Mouse (Mus musculus) heart, adult 2 months (tissue): ENCODE measurements around the gene Slc16a14.

ENCODE experiments used
- CTCF ChIP-seq: fragments of 200-600 bp; IDR thresholded peaks from 2 replicates; pipeline ENCODE4 v1.8.1; 2022; ENCODE audit warnings: antibody characterized with exemption, mild to moderate bottlenecking, moderate library complexity
- POLR2A ChIP-seq: fragments of 200-500 bp; IDR thresholded peaks from 2 replicates; pipeline ENCODE4 v1.6.1; 2011; ENCODE audit warnings: mild to moderate bottlenecking, low read depth, low read length, control low read depth; ENCODE audit not compliant: insufficient read depth

GRCm38 (mm10) chr1:84864645-84865044, 70.3 kb downstream of the Slc16a14 start:
- TF ChIP-seq CTCF, result no peak
- TF ChIP-seq POLR2A, result no peak
